Mouse (Mus musculus): ENCODE results near the gene Zswim4. TPM values are rescaled to one million over a fixed set of nuclear protein-coding genes. Genes with fewer than 3 reads are reported as not detected.

Gene Zswim4
- total and polyA plus RNA-seq, 2 experiments from 2014 or later = 11.8 to 37.7 TPM

DNA sequence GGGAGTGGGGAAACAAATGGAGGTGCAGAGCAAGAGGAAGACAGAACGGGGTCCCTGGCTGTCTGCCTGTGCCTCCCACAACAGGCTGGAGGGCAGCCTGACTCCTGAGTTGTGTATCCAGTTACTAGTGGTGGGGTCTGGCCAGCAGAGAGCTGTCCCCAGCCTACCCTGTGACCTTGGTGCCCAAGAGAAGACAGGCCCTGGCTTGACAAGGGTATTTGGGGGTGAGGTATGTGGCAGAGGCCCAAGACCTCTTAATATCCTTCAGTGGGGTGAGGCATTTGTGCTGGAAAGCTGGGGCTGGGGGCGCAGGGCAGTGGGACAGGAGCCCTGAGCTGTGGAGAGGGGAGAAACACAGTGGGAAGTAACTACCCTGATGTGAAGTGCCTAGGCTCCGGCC, 25.7 kb downstream of the Zswim4 start:
- DNase-seq (ENCODE audit: low spot score) = no peak
- Histone ChIP-seq H3K36me3 (ENCODE audit: insufficient read depth, low read length) (peaks cover 41% of the 10 kb centered on the region), H3K4me2 (ENCODE audit: low read depth, low read length, poor library complexity, severe bottlenecking) (no peak overlapping the region), H3K4me1 (ENCODE audit: insufficient read depth, low read length) (no peaks in the 10 kb centered on the region), H3K4me3 (ENCODE audit: low read depth, low read length) (no peak overlapping the region), H3K9me3 (ENCODE audit: low read length) (no peaks in the 10 kb centered on the region), H3K27ac (ENCODE audit: low read depth, low read length) (no peak overlapping the region), H3K27me3 (ENCODE audit: insufficient read depth, low read length) (no peaks in the 10 kb centered on the region), H3K9ac (replicated peaks; ENCODE audit: low read length, poor library complexity, severe bottlenecking) (no peak overlapping the region)
- 96% methylated on average over 3 of the region's 3 CpGs for WGBS
- no peak for TF ChIP-seq CTCF (IDR thresholded peaks at IDR 0.05)
- ATAC-seq (ENCODE audit: low FRiP score) = no peak

GRCm38 (mm10) chr8:84210167-84210791, 26.6 kb downstream of the Zswim4 start:
- Histone ChIP-seq H3K9ac (replicated peaks; ENCODE audit: low read length, poor library complexity, severe bottlenecking) (no peak overlapping the region), H3K27me3 (ENCODE audit: insufficient read depth, low read length) (no peaks in the 10 kb centered on the region), H3K4me2 (ENCODE audit: low read depth, low read length, poor library complexity, severe bottlenecking) (peak overlapping the region; percentile 12; the same call in 1 of the 2 replicates), H3K4me1 (ENCODE audit: insufficient read depth, low read length) (no peaks in the 10 kb centered on the region), H3K4me3 (ENCODE audit: low read depth, low read length) (no peak overlapping the region), H3K36me3 (ENCODE audit: insufficient read depth, low read length) (peaks cover 32% of the 10 kb centered on the region), H3K9me3 (ENCODE audit: low read length) (no peaks in the 10 kb centered on the region), H3K27ac (ENCODE audit: low read depth, low read length) (no peak overlapping the region)
- TF ChIP-seq CTCF (IDR thresholded peaks at IDR 0.05) = peak; percentile 93
- peak; percentile 28; the same call in 1 of the 2 replicates for ATAC-seq (ENCODE audit: low FRiP score)
- 57% methylated on average over 34 of the region's 34 CpGs for WGBS
- DNase-seq (ENCODE audit: low spot score) = peak; percentile 83

DNA sequence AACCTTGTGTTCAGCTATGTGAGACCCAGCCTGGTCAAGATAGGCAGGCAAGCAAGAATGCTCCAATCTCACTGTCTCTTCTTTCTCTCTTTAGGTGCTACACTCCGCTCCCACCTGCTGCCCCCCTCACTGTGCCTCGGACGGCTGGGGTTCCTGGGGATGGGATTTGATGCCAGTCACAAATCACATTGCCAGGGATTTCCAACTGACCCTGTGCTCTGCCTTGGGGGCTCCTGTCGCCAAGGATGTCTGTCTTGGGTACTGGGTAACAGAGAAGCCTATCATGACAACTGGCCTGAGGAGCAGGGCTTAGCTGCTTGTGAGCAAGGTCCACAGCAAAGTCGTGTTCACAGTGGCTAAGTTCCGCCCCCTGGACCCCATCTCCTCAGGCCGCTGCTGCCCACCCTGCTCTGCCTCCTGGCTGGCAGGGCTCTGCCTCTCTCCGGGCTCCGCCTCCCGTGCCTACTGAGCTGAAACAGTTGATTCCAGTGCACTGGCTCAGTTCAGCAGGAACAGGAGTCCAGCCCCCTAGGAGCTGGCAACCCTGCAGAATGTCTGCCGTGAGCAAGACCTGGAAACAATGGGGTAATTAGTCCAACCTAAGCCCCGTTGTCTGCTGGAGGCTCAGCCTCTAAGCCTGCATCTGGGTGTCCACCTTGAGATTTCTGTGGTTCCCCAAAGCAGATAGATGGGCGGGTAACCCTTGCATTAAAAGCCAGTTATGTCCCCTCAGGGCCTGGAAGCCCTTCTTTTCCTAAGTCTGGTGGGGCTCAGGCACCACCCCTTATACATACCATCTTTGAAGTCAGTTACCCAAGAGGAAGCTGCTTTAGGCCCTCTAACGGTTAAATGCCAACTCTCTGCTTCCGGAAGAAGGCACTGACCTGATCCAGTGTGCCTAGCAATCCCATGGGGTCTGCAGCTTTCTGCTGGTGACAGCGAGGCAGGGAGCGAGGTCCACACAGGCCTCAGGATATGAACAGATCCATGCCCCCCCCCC, 28.2 kb downstream of the Zswim4 start:
- H3K27ac ChIP-seq (ENCODE audit: low read depth, low read length) = no peak overlapping the region
- H3K4me1 ChIP-seq (ENCODE audit: insufficient read depth, low read length) = peaks cover 3% of the 10 kb centered on the region; the same call in 1 of the 2 replicates
- WGBS = 30% methylated on average over 17 of the region's 17 CpGs
- no peak overlapping the region for H3K4me3 ChIP-seq (ENCODE audit: low read depth, low read length)
- ATAC-seq (ENCODE audit: low FRiP score) (no peak), DNase-seq (ENCODE audit: low spot score) (peak; percentile 26)
- H3K9me3 ChIP-seq (ENCODE audit: low read length) = no peaks in the 10 kb centered on the region
- TF ChIP-seq CTCF (IDR thresholded peaks at IDR 0.05) = no peak
- no peak overlapping the region for H3K4me2 ChIP-seq (ENCODE audit: low read depth, low read length, poor library complexity, severe bottlenecking)
- H3K9ac ChIP-seq (replicated peaks; ENCODE audit: low read length, poor library complexity, severe bottlenecking) = 0 out of 2 replicates have a peak overlapping the region, but pooled peaks have one; percentile 36
- H3K27me3 ChIP-seq (ENCODE audit: insufficient read depth, low read length) = no peaks in the 10 kb centered on the region
- H3K36me3 ChIP-seq (ENCODE audit: insufficient read depth, low read length) = peaks cover 24% of the 10 kb centered on the region

- H3K9ac ChIP-seq (replicated peaks; ENCODE audit: low read length, poor library complexity, severe bottlenecking) = 0 out of 2 replicates have a peak overlapping the region, but pooled peaks have one; percentile 36
- no peak for TF ChIP-seq CTCF (IDR thresholded peaks at IDR 0.05)
- peaks cover 3% of the 10 kb centered on the region; the same call in 1 of the 2 replicates for H3K4me1 ChIP-seq (ENCODE audit: insufficient read depth, low read length)
- H3K4me3 ChIP-seq (ENCODE audit: low read depth, low read length) = no peak overlapping the region
- no peaks in the 10 kb centered on the region for H3K9me3 ChIP-seq (ENCODE audit: low read length)
- no peak overlapping the region for H3K4me2 ChIP-seq (ENCODE audit: low read depth, low read length, poor library complexity, severe bottlenecking)
- H3K27me3 ChIP-seq (ENCODE audit: insufficient read depth, low read length) = no peaks in the 10 kb centered on the region
- peaks cover 18% of the 10 kb centered on the region for H3K36me3 ChIP-seq (ENCODE audit: insufficient read depth, low read length)
- ATAC-seq (ENCODE audit: low FRiP score) (no peak), DNase-seq (ENCODE audit: low spot score) (no peak)
- 61% methylated on average over 7 of the region's 7 CpGs for WGBS
- 0 out of 2 replicates have a peak overlapping the region, but pooled peaks have one; percentile 32 for H3K27ac ChIP-seq (ENCODE audit: low read depth, low read length)
Observed at GRCm38 (mm10) chr8:84207811-84208210, 29.0 kb downstream of the Zswim4 start.

- TF ChIP-seq CTCF (IDR thresholded peaks at IDR 0.05) = no peak; the same call in 1 of the 2 replicates
- no peaks in the 10 kb centered on the region for H3K9me3 ChIP-seq (ENCODE audit: low read length)
- H3K4me3 ChIP-seq (ENCODE audit: low read depth, low read length) = no peak overlapping the region
- H3K9ac ChIP-seq (replicated peaks; ENCODE audit: low read length, poor library complexity, severe bottlenecking) = no peak overlapping the region
- 91% methylated on average over 3 of the region's 3 CpGs for WGBS
- no peak overlapping the region for H3K27ac ChIP-seq (ENCODE audit: low read depth, low read length)
- H3K36me3 ChIP-seq (ENCODE audit: insufficient read depth, low read length) = peaks cover 8% of the 10 kb centered on the region
- H3K4me2 ChIP-seq (ENCODE audit: low read depth, low read length, poor library complexity, severe bottlenecking) = no peak overlapping the region
- peaks cover 3% of the 10 kb centered on the region; the same call in 1 of the 2 replicates for H3K4me1 ChIP-seq (ENCODE audit: insufficient read depth, low read length)
- DNase-seq (ENCODE audit: low spot score) (no peak), ATAC-seq (ENCODE audit: low FRiP score) (no peak)
- H3K27me3 ChIP-seq (ENCODE audit: insufficient read depth, low read length) = no peaks in the 10 kb centered on the region
Observed at GRCm38 (mm10) chr8:84206666-84207065, 30.2 kb downstream of the Zswim4 start.

Data from midbrain, postnatal 0 days (tissue).